Mouse (Mus musculus): ENCODE measurements around the gene Med13l.

Gene Med13l

GRCm38 (mm10) chr5:118691025-118691709 lies 130.7 kb downstream of the Med13l start:
- DNase-seq (ENCODE audit: low read depth, low spot score) = no peak

- no peak for DNase-seq (ENCODE audit: low read depth, low spot score)
Observed at GRCm38 (mm10) chr5:118691710-118692040, 131.2 kb downstream of the Med13l start.

- DNase-seq (ENCODE audit: low read depth, low spot score) = no peak
Observed at GRCm38 (mm10) chr5:118693996-118694395, 133.5 kb downstream of the Med13l start.

- no peak for DNase-seq (ENCODE audit: low read depth, low spot score)
Observed at GRCm38 (mm10) chr5:118697073-118697472, 136.6 kb downstream of the Med13l start.

- DNase-seq (ENCODE audit: low read depth, low spot score) = no peak
Observed at GRCm38 (mm10) chr5:118700978-118701377, 140.5 kb downstream of the Med13l start.

GRCm38 (mm10) chr5:118702674-118703073 lies 142.2 kb downstream of the Med13l start:
- DNase-seq (ENCODE audit: low read depth, low spot score) = peak; percentile 7

- DNase-seq (ENCODE audit: low read depth, low spot score) = no peak
Observed at GRCm38 (mm10) chr5:118704148-118704547, 143.7 kb downstream of the Med13l start.

GRCm38 (mm10) chr5:118704960-118705359 lies 144.5 kb downstream of the Med13l start:
- no peak for DNase-seq (ENCODE audit: low read depth, low spot score)

GRCm38 (mm10) chr5:118706009-118706408 lies 145.5 kb downstream of the Med13l start:
- no peak for DNase-seq (ENCODE audit: low read depth, low spot score)

- DNase-seq (ENCODE audit: low read depth, low spot score) = no peak
Observed at GRCm38 (mm10) chr5:118706414-118706813, 145.9 kb downstream of the Med13l start.

- DNase-seq (ENCODE audit: low read depth, low spot score) = no peak
Observed at GRCm38 (mm10) chr5:118707501-118707900, 147.0 kb downstream of the Med13l start.

GRCm38 (mm10) chr5:118708215-118708949 lies 147.9 kb downstream of the Med13l start:
- DNase-seq (ENCODE audit: low read depth, low spot score) = peak; percentile 40

GRCm38 (mm10) chr5:118709847-118710251 lies 149.4 kb downstream of the Med13l start:
- no peak for DNase-seq (ENCODE audit: low read depth, low spot score)

GRCm38 (mm10) chr5:118715518-118715917 lies 155.0 kb downstream of the Med13l start:
- DNase-seq (ENCODE audit: low read depth, low spot score) = no peak

GRCm38 (mm10) chr5:118716295-118717271 lies 156.1 kb downstream of the Med13l start:
- DNase-seq (ENCODE audit: low read depth, low spot score) = no peak

- DNase-seq (ENCODE audit: low read depth, low spot score) = no peak
Observed at GRCm38 (mm10) chr5:118717456-118717855, 157.0 kb downstream of the Med13l start.

GRCm38 (mm10) chr5:118718070-118718469 lies 157.6 kb downstream of the Med13l start:
- no peak for DNase-seq (ENCODE audit: low read depth, low spot score)

- DNase-seq (ENCODE audit: low read depth, low spot score) = no peak
Observed at GRCm38 (mm10) chr5:118721416-118721815, 160.9 kb downstream of the Med13l start.

- DNase-seq (ENCODE audit: low read depth, low spot score) = no peak
Observed at GRCm38 (mm10) chr5:118721848-118722247, 161.4 kb downstream of the Med13l start.

GRCm38 (mm10) chr5:118722456-118722855 lies 162.0 kb downstream of the Med13l start:
- no peak for DNase-seq (ENCODE audit: low read depth, low spot score)

GRCm38 (mm10) chr5:118725425-118725824 lies 164.9 kb downstream of the Med13l start:
- no peak for DNase-seq (ENCODE audit: low read depth, low spot score)

- no peak for DNase-seq (ENCODE audit: low read depth, low spot score)
Observed at GRCm38 (mm10) chr5:118725886-118726505, 165.5 kb downstream of the Med13l start.

Measured in embryo, embryonic 11.5 days (tissue).